Mouse (Mus musculus) small intestine, adult 2 months (tissue): ENCODE results near the gene Gcm2. TPM values are rescaled to one million over a fixed set of nuclear protein-coding genes. Genes with fewer than 3 reads are reported as not detected.

Source experiments
- H3K27ac ChIP-seq: fragments of 200-500 bp; 2 replicates; pipeline ENCODE4 v1.5.1; 2012; ENCODE audit warnings: low read depth, low read length, control low read depth, inconsistent platforms; ENCODE audit not compliant: insufficient read depth
- H3K27me3 ChIP-seq: fragments of 200-500 bp; 2 replicates; pipeline ENCODE4 v1.6.1; 2012; ENCODE audit warnings: mild to moderate bottlenecking, moderate library complexity, low read length, inconsistent platforms; ENCODE audit not compliant: control insufficient read depth, insufficient read depth
- H3K36me3 ChIP-seq: fragments of 200-500 bp; 2 replicates; pipeline ENCODE4 v1.6.1; 2012; ENCODE audit warnings: mild to moderate bottlenecking, low read length, control low read depth, inconsistent platforms; ENCODE audit not compliant: control insufficient read depth, insufficient read depth
- H3K4me1 ChIP-seq: fragments of 200-500 bp; 2 replicates; pipeline ENCODE4 v1.6.1; 2012; ENCODE audit warnings: low read length, inconsistent platforms, mixed read lengths; ENCODE audit not compliant: control insufficient read depth, insufficient read depth, insufficient read length
- H3K4me3 ChIP-seq: fragments of 200-500 bp; 2 replicates; pipeline ENCODE4 v1.5.1; 2012; ENCODE audit warnings: low read depth, mild to moderate bottlenecking, control low read depth, inconsistent platforms, low read length, moderate library complexity
- CTCF ChIP-seq: fragments of 200-500 bp; IDR thresholded peaks from 2 replicates; pipeline ENCODE4 v1.5.1; 2012; ENCODE audit warnings: low read depth, mild to moderate bottlenecking, control low read depth, inconsistent platforms, low read length, moderate library complexity, mixed read lengths; ENCODE audit not compliant: insufficient replicate concordance, insufficient read length; ENCODE audit errors: extremely low read depth
- POLR2A ChIP-seq: fragments of 200-500 bp; IDR thresholded peaks from 2 replicates; pipeline ENCODE4 v1.6.1; 2012; ENCODE audit warnings: low read depth, mild to moderate bottlenecking, control low read depth, inconsistent platforms, low read length, moderate library complexity
- WGBS: fragments of 180-500 bp; shearing (Covaris S2); methylation state at CpG from one replicate; pipeline ENCODE4 v1.1.7; 2018; 5-methylcytosine and 5-hydroxymethylcytosine counted together
- polyA plus RNA-seq: library from polyadenylated mRNA; depleted of rRNA; stranded (reverse); fragments of >200 nt; gene quantifications from 2 replicates; pipeline ENCODE4 v1.2.3, GENCODE M21; 2012

The Gcm2 gene
- polyA plus RNA-seq, 1 experiment = not detected

- H3K27me3 ChIP-seq = peaks cover 5% of the 10 kb centered on the region
- TF ChIP-seq CTCF (no peak), POLR2A (no peak)
- 77% methylated on average over 15 of the region's 15 CpGs for WGBS
- H3K36me3 ChIP-seq = no peaks in the 10 kb centered on the region
- H3K4me3 ChIP-seq = no peak overlapping the region
- no peak overlapping the region for H3K27ac ChIP-seq
- no peaks in the 10 kb centered on the region for H3K4me1 ChIP-seq
These were observed 12.5 kb downstream of the Gcm2 start for GRCm38 (mm10) chr13:41098325-41098724.

GRCm38 (mm10) chr13:41097324-41098058 lies 13.3 kb downstream of the Gcm2 start:
- TF ChIP-seq POLR2A (no peak), CTCF (no peak)
- no peaks in the 10 kb centered on the region for H3K4me1 ChIP-seq
- H3K27ac ChIP-seq = no peak overlapping the region
- H3K27me3 ChIP-seq = peaks cover 5% of the 10 kb centered on the region
- H3K36me3 ChIP-seq = no peaks in the 10 kb centered on the region
- 34% methylated on average over 16 of the region's 16 CpGs for WGBS
- H3K4me3 ChIP-seq = no peak overlapping the region

GRCm38 (mm10) chr13:41094160-41094559 lies 16.7 kb downstream of the Gcm2 start:
- H3K27me3 ChIP-seq = peaks cover 14% of the 10 kb centered on the region
- no peak for TF ChIP-seq CTCF
- no peak for TF ChIP-seq POLR2A
- WGBS = 74% methylated on average over 10 of the region's 10 CpGs
- H3K4me3 ChIP-seq = no peak overlapping the region
- no peak overlapping the region for H3K27ac ChIP-seq
- no peaks in the 10 kb centered on the region for H3K36me3 ChIP-seq
- no peaks in the 10 kb centered on the region for H3K4me1 ChIP-seq

- WGBS = 24% methylated on average over 10 of the region's 10 CpGs
- no peaks in the 10 kb centered on the region for H3K4me1 ChIP-seq
- TF ChIP-seq CTCF (no peak), POLR2A (no peak)
These were observed 19.6 kb downstream of the Gcm2 start for GRCm38 (mm10) chr13:41091271-41091670.

GRCm38 (mm10) chr13:41088746-41089145 lies 22.1 kb downstream of the Gcm2 start:
- Histone ChIP-seq H3K27me3 (peaks cover 9% of the 10 kb centered on the region), H3K27ac (no peak overlapping the region), H3K4me3 (no peak overlapping the region), H3K36me3 (no peaks in the 10 kb centered on the region), H3K4me1 (no peaks in the 10 kb centered on the region)
- TF ChIP-seq POLR2A (no peak), CTCF (no peak)

More at GRCm38 (mm10) chr13:41091271-41091670, 19.6 kb downstream of the Gcm2 start:
- Histone ChIP-seq H3K27ac (no peak overlapping the region), H3K27me3 (peaks cover 14% of the 10 kb centered on the region), H3K4me3 (no peak overlapping the region), H3K36me3 (no peaks in the 10 kb centered on the region)

- WGBS = 25% methylated on average over 2 of the region's 2 CpGs
- TF ChIP-seq CTCF (no peak), POLR2A (no peak)
- no peaks in the 10 kb centered on the region for H3K4me1 ChIP-seq
- peaks cover 3% of the 10 kb centered on the region; the same call in 1 of the 2 replicates for H3K27me3 ChIP-seq
- H3K36me3 ChIP-seq = no peaks in the 10 kb centered on the region
- no peak overlapping the region for H3K27ac ChIP-seq
- H3K4me3 ChIP-seq = no peak overlapping the region
These were observed 25.7 kb downstream of the Gcm2 start for GRCm38 (mm10) chr13:41085140-41085539.

GRCm38 (mm10) chr13:41084521-41084920 lies 26.3 kb downstream of the Gcm2 start:
- TF ChIP-seq CTCF (no peak), POLR2A (no peak)
- H3K27ac ChIP-seq = no peak overlapping the region
- WGBS = 71% methylated on average over 3 of the region's 3 CpGs
- H3K27me3 ChIP-seq = no peaks in the 10 kb centered on the region
- H3K4me1 ChIP-seq = peaks cover under 1% of the 10 kb centered on the region; the same call in 1 of the 2 replicates
- H3K36me3 ChIP-seq = no peaks in the 10 kb centered on the region
- no peak overlapping the region for H3K4me3 ChIP-seq
